ENCODE assay signal across 23 mouse cellular contexts in the genomic region with DNA sequence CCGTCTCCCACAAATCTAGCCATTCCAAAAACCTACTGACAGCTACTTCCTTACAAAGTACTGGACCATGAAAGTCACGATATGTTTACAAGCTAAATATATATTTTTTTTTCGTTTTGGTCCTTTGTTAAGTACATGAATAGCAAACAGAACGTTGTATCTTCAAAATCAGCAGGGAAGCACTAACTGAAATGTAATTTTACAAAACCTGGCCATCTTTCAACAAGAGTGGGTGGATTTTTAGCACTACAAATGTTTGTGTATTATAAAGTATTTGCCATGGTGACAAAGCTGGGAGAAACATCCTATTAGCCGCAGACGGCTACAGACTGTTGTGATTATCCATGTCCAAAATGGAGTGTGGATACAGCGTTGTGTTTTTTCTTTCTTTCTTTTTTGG.
DNase-seq lines count a peak whose midpoint lies in the region; ATAC-seq and TF ChIP-seq lines count a peak whose summit lies in the region.
"Had no signal": no experiment of that assay in that cellular context is flagged by ENCODE, and none has a peak within 500 bp of the region (broad histone marks: within the 10 kb centered on the region; RNA-seq: fewer than 3 reads in every experiment).

No protein-coding gene starts in this region.

- no peaks in the 10 kb centered on the region for H3K9me3 ChIP-seq in kidney, postnatal 0 days (replicated peaks; ENCODE audit: low read length)
- no peaks in the 10 kb centered on the region for H3K9me3 ChIP-seq in lung, embryonic 14.5 days (ENCODE audit: low read depth, low read length)
- H3K9me3 ChIP-seq: embryonic facial prominence, embryonic 12.5 days; forebrain, embryonic 12.5 days; heart, embryonic 10.5 days; limb, embryonic 13.5 days; liver, embryonic 13.5 days; midbrain, embryonic 10.5 days; neural tube, embryonic 13.5 days had no signal

- peak; percentile 69 for DNase-seq in kidney, postnatal 0 days (ENCODE audit: low spot score)
- DNase-seq in kidney, adult 11 months: no peak
- no peak for DNase-seq in lung, embryonic 14.5 days
- DNase-seq in lung, postnatal 14 days: no peak
- peak; percentile 21 for DNase-seq in brain, adult 2 months (ENCODE audit: low read depth, low spot score)
- no peak for DNase-seq in cerebellum, adult 2 months
- DNase-seq: adrenal gland, adult 2 months; cerebellum, adult 11-12 months; cerebellum, postnatal 25 days; gastrocnemius, postnatal 10 days; liver, embryonic 13.5 days had no signal

- ATAC-seq in kidney, postnatal 0 days (replicated peaks; ENCODE audit: low FRiP score, low read depth): no peak
- no peak for ATAC-seq in lung, embryonic 14.5 days (ENCODE audit: insufficient read depth)
- ATAC-seq: inflammation-experienced regulatory T-cells, adult 6 months; midbrain, embryonic 16.5 days had no signal

- H3K36me3 ChIP-seq in kidney, postnatal 0 days (ENCODE audit: insufficient read depth, low read length): no peaks in the 10 kb centered on the region
- no peaks in the 10 kb centered on the region for H3K36me3 ChIP-seq in lung, embryonic 14.5 days (ENCODE audit: insufficient read depth)
- H3K36me3 ChIP-seq: embryonic facial prominence, embryonic 12.5 days; forebrain, embryonic 12.5 days; heart, embryonic 10.5 days; limb, embryonic 13.5 days; liver, embryonic 13.5 days; midbrain, embryonic 10.5 days; neural tube, embryonic 13.5 days had no signal

- H3K4me2 ChIP-seq in kidney, postnatal 0 days (ENCODE audit: low read length): peak overlapping the region; percentile 11; the same call in 1 of the 2 replicates
- H3K4me2 ChIP-seq in lung, embryonic 14.5 days: peak overlapping the region; percentile 34
- H3K4me2 ChIP-seq: embryonic facial prominence, embryonic 12.5 days; forebrain, embryonic 12.5 days; hindbrain, embryonic 14.5 days; limb, embryonic 13.5 days; liver, embryonic 13.5 days; neural tube, embryonic 13.5 days had no signal

- no peaks in the 10 kb centered on the region for H3K27me3 ChIP-seq in kidney, postnatal 0 days (ENCODE audit: insufficient read depth, low read length)
- no peaks in the 10 kb centered on the region for H3K27me3 ChIP-seq in lung, embryonic 14.5 days (ENCODE audit: insufficient read depth, low read length)
- H3K27me3 ChIP-seq in cerebellum, adult 2 months (ENCODE audit: control insufficient read depth, insufficient read depth, low read length): no peaks in the 10 kb centered on the region
- H3K27me3 ChIP-seq: embryonic facial prominence, embryonic 12.5 days; forebrain, embryonic 12.5 days; limb, embryonic 13.5 days; liver, embryonic 13.5 days; neural tube, embryonic 13.5 days had no signal

- no peak overlapping the region for H3K27ac ChIP-seq in kidney, postnatal 0 days
- peak overlapping the region; percentile 24; the same call in 1 of the 2 replicates for H3K27ac ChIP-seq in lung, embryonic 14.5 days (ENCODE audit: low read depth)
- peak overlapping the region; percentile 51 for H3K27ac ChIP-seq in embryonic fibroblast, embryonic 13.5 days (ENCODE audit: insufficient read depth, low read length)
- H3K27ac ChIP-seq in cerebellum, adult 2 months (ENCODE audit: insufficient read depth, low read length): no peak overlapping the region
- H3K27ac ChIP-seq: embryonic facial prominence, embryonic 12.5 days; forebrain, embryonic 12.5 days; heart, embryonic 10.5 days; hindbrain, embryonic 14.5 days; limb, embryonic 13.5 days; liver, embryonic 13.5 days; midbrain, embryonic 10.5 days; neural tube, embryonic 13.5 days had no signal

- WGBS in kidney, postnatal 0 days: 51% methylated on average over 7 of the region's 7 CpGs
- 72% methylated on average over 7 of the region's 7 CpGs for WGBS in lung, embryonic 14.5 days
- 69% methylated on average over 7 of the region's 7 CpGs for WGBS in cerebellum, adult 2 months

- no peak overlapping the region for H3K9ac ChIP-seq in kidney, postnatal 0 days (ENCODE audit: low read depth, low read length)
- H3K9ac ChIP-seq in lung, embryonic 14.5 days: no peak overlapping the region
- H3K9ac ChIP-seq: embryonic facial prominence, embryonic 12.5 days; forebrain, embryonic 12.5 days; hindbrain, embryonic 14.5 days; limb, embryonic 13.5 days; liver, embryonic 13.5 days; neural tube, embryonic 13.5 days had no signal

- no peak for TF ChIP-seq CTCF in kidney, postnatal 0 days (IDR thresholded peaks at IDR 0.05; ENCODE audit: low read depth)
- TF ChIP-seq CTCF in lung, embryonic 14.5 days (IDR thresholded peaks at IDR 0.05; ENCODE audit: low read depth): no peak
- TF ChIP-seq CTCF in embryonic fibroblast, embryonic 13.5 days (IDR thresholded peaks at IDR 0.05; ENCODE audit: borderline replicate concordance, insufficient read depth, low read length): no peak
- no peak for TF ChIP-seq CTCF in cerebellum, adult 2 months (IDR thresholded peaks at IDR 0.05; ENCODE audit: borderline replicate concordance, insufficient read depth, low read depth, low read length)

- no peak overlapping the region for H3K4me3 ChIP-seq in kidney, postnatal 0 days (replicated peaks; ENCODE audit: low read depth, low read length)
- no peak overlapping the region for H3K4me3 ChIP-seq in lung, embryonic 14.5 days (ENCODE audit: low read depth, low read length)
- no peak overlapping the region for H3K4me3 ChIP-seq in embryonic fibroblast, embryonic 13.5 days (ENCODE audit: insufficient read depth, low read length)
- no peak overlapping the region for H3K4me3 ChIP-seq in cerebellum, adult 2 months (replicated peaks; ENCODE audit: insufficient read depth, low read depth, low read length)
- H3K4me3 ChIP-seq: embryonic facial prominence, embryonic 12.5 days; erythroblast, embryonic 14.5 days; forebrain, embryonic 12.5 days; heart, embryonic 10.5 days; limb, embryonic 13.5 days; liver, embryonic 13.5 days; midbrain, embryonic 10.5 days; myocyte; neural tube, embryonic 13.5 days had no signal

- no peak for TF ChIP-seq POLR2A in embryonic fibroblast, embryonic 13.5 days (IDR thresholded peaks at IDR 0.05; ENCODE audit: low read depth, low read length)
- TF ChIP-seq POLR2A in cerebellum, adult 2 months (IDR thresholded peaks at IDR 0.05; ENCODE audit: borderline replicate concordance, insufficient read depth, low read length): no peak

- no peaks in the 10 kb centered on the region for H3K4me1 ChIP-seq in kidney, postnatal 0 days (replicated peaks; ENCODE audit: insufficient read depth, low read length)
- peaks cover 4% of the 10 kb centered on the region; the same call in 1 of the 2 replicates for H3K4me1 ChIP-seq in lung, embryonic 14.5 days (ENCODE audit: insufficient read depth)
- peaks cover 7% of the 10 kb centered on the region for H3K4me1 ChIP-seq in embryonic fibroblast, embryonic 13.5 days (ENCODE audit: control insufficient read depth, insufficient read depth, low read length)
- no peaks in the 10 kb centered on the region for H3K4me1 ChIP-seq in cerebellum, adult 2 months (ENCODE audit: control insufficient read depth, insufficient read depth, low read length)
- H3K4me1 ChIP-seq: embryonic facial prominence, embryonic 12.5 days; forebrain, embryonic 12.5 days; liver, embryonic 13.5 days; midbrain, embryonic 10.5 days; neural tube, embryonic 13.5 days had no signal

Comparison
In these comparisons a context has a peak if more than half of its experiments do, and no peak if none do; other contexts are left out.
1. DNase-seq: peak in kidney, postnatal 0 days (single experiment) and brain, adult 2 months (single experiment); none in kidney, adult 11 months (single experiment), lung, embryonic 14.5 days (single experiment), lung, postnatal 14 days (single experiment) and cerebellum, adult 2 months (0 of 2).
2. H3K27ac ChIP-seq: peak in lung, embryonic 14.5 days (single experiment) and embryonic fibroblast, embryonic 13.5 days (single experiment); none in kidney, postnatal 0 days (single experiment) and cerebellum, adult 2 months (single experiment).